Mouse (Mus musculus) kidney, postnatal 0 days (tissue): ENCODE results near the gene Ube2l6. TPM values are rescaled to one million over a fixed set of nuclear protein-coding genes. Genes with fewer than 3 reads are reported as not detected.

Source experiments
- ATAC-seq: fragments of 200-750 bp; cut with Nextera tagmentation; replicated peaks from 2 replicates; pipeline ENCODE4 v1.8.0; 2017; ENCODE audit warnings: low read depth, moderate number of reproducible peaks, moderate TSS enrichment, moderate library complexity; ENCODE audit not compliant: low FRiP score
- DNase-seq: peaks from one replicate; pipeline ENCODE4 v3.0.0-alpha.2; 2016; ENCODE audit warnings: low spot score
- H3K27ac ChIP-seq: fragments of 300-500 bp; sonication (generic); 2 replicates; pipeline ENCODE4 v1.5.1; 2014; ENCODE audit warnings: mild to moderate bottlenecking
- H3K27me3 ChIP-seq: fragments of 300-500 bp; sonication (generic); 2 replicates; pipeline ENCODE4 v1.6.1; 2014; ENCODE audit warnings: low read length, mixed read lengths; ENCODE audit not compliant: insufficient read depth
- H3K36me3 ChIP-seq: fragments of 300-500 bp; sonication (generic); 2 replicates; pipeline ENCODE4 v1.6.1; 2014; ENCODE audit warnings: low read length, mixed read lengths; ENCODE audit not compliant: insufficient read depth
- H3K4me1 ChIP-seq: fragments of 300-500 bp; sonication (generic); replicated peaks from 2 replicates; pipeline ENCODE4 v1.6.1; 2014; ENCODE audit warnings: antibody characterized with exemption, low read length, mixed read lengths; ENCODE audit not compliant: insufficient read depth
- H3K4me2 ChIP-seq: fragments of 300-500 bp; sonication (generic); 2 replicates; pipeline ENCODE4 v1.6.1; 2014; ENCODE audit warnings: mild to moderate bottlenecking, low read length, moderate library complexity, mixed read lengths
- H3K4me3 ChIP-seq: fragments of 300-500 bp; sonication (generic); replicated peaks from 2 replicates; pipeline ENCODE4 v1.5.1; 2014; ENCODE audit warnings: low read depth, low read length
- H3K9ac ChIP-seq: fragments of 300-500 bp; sonication (generic); 2 replicates; pipeline ENCODE4 v1.6.1; 2014; ENCODE audit warnings: low read depth, low read length
- H3K9me3 ChIP-seq: fragments of 300-500 bp; sonication (generic); replicated peaks from 2 replicates; pipeline ENCODE4 v1.6.1; 2016; ENCODE audit warnings: low read length, inconsistent platforms, mixed read lengths
- CTCF ChIP-seq: IDR thresholded peaks from 2 replicates; pipeline ENCODE4 v1.5.1; 2016; ENCODE audit warnings: antibody characterized with exemption, low read depth, mild to moderate bottlenecking, moderate library complexity
- WGBS: fragments of 180-500 bp; shearing (Covaris S2); extraction: QIAGEN DNeasy Blood & Tissue Kit; methylation state at CpG from one replicate; pipeline ENCODE4 v1.1.7; 2014; 5-methylcytosine and 5-hydroxymethylcytosine counted together
- polyA plus RNA-seq: library from polyadenylated mRNA; unstranded; fragments of >200 nt; fragmentation: Nextera tagmentation; extraction: Ambion mirVana; gene quantifications from 2 replicates; pipeline ENCODE4 v1.2.1, GENCODE M21; 2015

The Ube2l6 gene
- polyA plus RNA-seq, 1 experiment from 2014 or later: 33.9 TPM

DNA sequence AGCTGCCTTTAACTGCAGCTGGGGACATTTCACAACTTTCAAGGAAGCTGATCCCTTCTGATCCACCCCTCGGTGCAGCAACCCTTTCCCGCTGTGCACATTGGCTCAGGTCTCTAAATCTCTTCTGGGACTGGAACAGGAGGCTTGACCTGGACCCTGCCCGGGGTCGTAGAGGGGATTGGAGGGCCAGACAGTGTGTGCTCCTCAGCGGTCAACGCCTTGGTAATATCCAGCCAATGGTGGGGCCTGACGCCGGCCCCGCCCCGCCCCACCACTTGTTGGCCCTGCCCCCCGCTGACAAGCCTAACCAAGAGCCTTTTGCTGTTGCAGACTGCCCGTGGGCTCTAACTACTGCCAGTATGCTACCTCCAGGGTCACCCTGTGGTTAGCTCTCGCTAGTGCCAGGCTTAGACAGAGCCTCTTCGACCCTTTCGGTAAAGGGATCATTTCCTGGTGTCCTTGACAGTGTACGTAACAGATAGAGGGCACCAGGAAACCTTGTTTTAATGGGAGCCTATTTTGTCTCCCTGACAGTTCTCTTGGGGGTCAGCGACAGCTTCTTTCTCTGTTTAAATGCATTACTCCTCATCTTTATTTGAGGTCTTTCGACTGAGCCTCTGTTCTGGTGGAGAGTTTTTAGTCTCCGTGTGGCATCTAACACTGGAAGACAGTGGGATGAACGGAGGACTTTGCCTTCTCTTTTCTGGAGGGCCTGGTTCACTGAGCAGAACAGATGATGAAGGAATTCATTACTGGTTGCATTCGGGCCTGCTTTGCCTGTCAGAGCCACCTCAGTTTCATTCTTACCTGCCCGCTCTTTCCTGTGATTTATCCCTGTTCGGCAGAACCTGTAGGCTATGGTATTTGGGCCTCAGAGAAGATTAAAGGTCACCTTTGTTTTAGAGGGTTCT lies 52.8 kb downstream of the Ube2l6 start:
- Histone ChIP-seq H3K27ac (peak overlapping the region; percentile 60; the same call in 1 of the 2 replicates), H3K4me2 (peak overlapping the region; percentile 46), H3K27me3 (no peaks in the 10 kb centered on the region), H3K9ac (no peak overlapping the region), H3K4me1 (0 out of 2 replicates have a peak, but pooled peaks cover 5% of the 10 kb centered on the region), H3K9me3 (no peaks in the 10 kb centered on the region), H3K36me3 (peaks cover 5% of the 10 kb centered on the region; the same call in 1 of the 2 replicates), H3K4me3 (no peak overlapping the region)
- WGBS: 41% methylated on average over 23 of the region's 23 CpGs
- DNase-seq (peak; percentile 47), ATAC-seq (peak; percentile 90)
- no peak for TF ChIP-seq CTCF

DNA sequence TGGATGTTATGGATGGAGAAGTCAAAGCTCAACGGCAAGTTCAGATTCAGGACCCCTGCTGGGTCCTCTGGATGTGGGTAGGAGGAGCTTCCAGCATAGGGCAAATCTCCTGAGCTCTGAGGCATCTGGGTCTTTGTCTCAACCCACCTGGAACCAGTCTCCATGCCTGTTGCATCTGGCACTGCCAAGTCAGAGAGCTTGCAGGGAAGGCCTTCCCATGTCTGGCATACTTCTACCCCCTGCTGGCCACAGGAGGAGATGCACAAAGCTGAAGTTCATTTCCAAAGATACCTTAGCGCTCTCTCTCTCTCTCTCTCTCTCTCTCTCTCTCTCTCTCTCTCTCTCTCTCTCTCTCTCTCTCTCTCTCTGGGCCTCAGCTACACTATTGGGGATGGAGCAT lies 57.1 kb downstream of the Ube2l6 start:
- 57% methylated on average over 2 of the region's 2 CpGs for WGBS
- Histone ChIP-seq H3K9ac (no peak overlapping the region), H3K36me3 (peaks cover 3% of the 10 kb centered on the region; the same call in 1 of the 2 replicates)

DNA sequence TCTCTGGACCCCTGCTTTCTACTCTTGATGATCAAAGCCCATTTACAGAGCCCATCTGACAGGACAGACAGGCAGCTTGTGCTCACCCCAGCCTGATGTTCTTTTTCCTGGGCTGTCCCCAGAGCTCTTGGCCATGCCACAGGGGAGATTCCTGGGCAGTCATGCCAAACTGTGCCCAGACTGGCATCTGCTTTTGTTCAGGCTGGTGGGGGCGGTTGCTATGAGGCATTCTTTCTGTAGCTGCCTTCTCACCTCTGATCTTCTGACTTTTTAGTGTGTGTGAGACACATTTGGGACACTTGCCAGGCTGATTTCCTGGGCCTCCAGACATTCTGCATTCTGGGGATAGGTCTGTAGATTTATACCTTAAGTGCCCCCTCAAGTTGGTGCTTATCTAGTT lies 59.9 kb downstream of the Ube2l6 start:
- DNase-seq: no peak
- H3K4me3 ChIP-seq: no peak overlapping the region
- H3K9ac ChIP-seq: no peak overlapping the region
- no peak for TF ChIP-seq CTCF
- no peak overlapping the region for H3K27ac ChIP-seq
- H3K9me3 ChIP-seq: no peaks in the 10 kb centered on the region
- H3K4me2 ChIP-seq: no peak overlapping the region
- peaks cover 10% of the 10 kb centered on the region; the same call in 1 of the 2 replicates for H3K36me3 ChIP-seq
- 100% methylated on average over 1 of the region's 1 CpGs for WGBS
- no peaks in the 10 kb centered on the region for H3K27me3 ChIP-seq
- no peak for ATAC-seq
- no peaks in the 10 kb centered on the region for H3K4me1 ChIP-seq

More for the DNA sequence above, 57.1 kb downstream of the Ube2l6 start:
- H3K9me3 ChIP-seq: no peaks in the 10 kb centered on the region
- TF ChIP-seq CTCF: peak; percentile 94
- H3K4me2 ChIP-seq: no peak overlapping the region
- no peak overlapping the region for H3K4me3 ChIP-seq
- H3K27me3 ChIP-seq: no peaks in the 10 kb centered on the region
- ATAC-seq (peak; percentile 37; the same call in 1 of the 2 replicates), DNase-seq (peak; percentile 75)
- H3K27ac ChIP-seq: no peak overlapping the region
- 0 out of 2 replicates have a peak, but pooled peaks cover 5% of the 10 kb centered on the region for H3K4me1 ChIP-seq

Other genes with a start within 250 kb of the Ube2l6 start
- 35.0 and 37.4 TPM in 2 replicates for gene Ctnnd1, start 148.1 kb upstream of the Ube2l6 start, polyA plus RNA-seq
- gene Btbd18, start 139.7 kb upstream of the Ube2l6 start, polyA plus RNA-seq: 0.09 and 0.18 TPM in 2 replicates
- gene Selenoh, start 128.1 kb upstream of the Ube2l6 start, polyA plus RNA-seq: 243 and 244 TPM in 2 replicates
- gene Gm28635, start 120.8 kb upstream of the Ube2l6 start, polyA plus RNA-seq: not detected in 2 replicates
- gene Med19, start 120.4 kb upstream of the Ube2l6 start, polyA plus RNA-seq: 33.3 and 34.6 TPM in 2 replicates
- gene Tmx2, start 119.7 kb upstream of the Ube2l6 start, polyA plus RNA-seq: 189 and 199 TPM in 2 replicates
- 25.9 and 29.2 TPM in 2 replicates for gene Zdhhc5, start 83.6 kb upstream of the Ube2l6 start, polyA plus RNA-seq
- gene Clp1, start 71.5 kb upstream of the Ube2l6 start, polyA plus RNA-seq: 24.5 and 26.0 TPM in 2 replicates
- gene Ypel4, start 64.8 kb upstream of the Ube2l6 start, polyA plus RNA-seq: 4.1 TPM in 2 replicates
- gene Gm19426, start 55.2 kb upstream of the Ube2l6 start, polyA plus RNA-seq: 8.7 and 9.3 TPM in 2 replicates
- 140 and 156 TPM in 2 replicates for gene Serping1, start 23.4 kb upstream of the Ube2l6 start, polyA plus RNA-seq
- gene Smtnl1, start 23.8 kb downstream of the Ube2l6 start, polyA plus RNA-seq: 0.36 and 0.37 TPM in 2 replicates
- gene Timm10, start 28.2 kb downstream of the Ube2l6 start, polyA plus RNA-seq: 63.6 and 71.1 TPM in 2 replicates
- gene Slc43a1, start 40.0 kb downstream of the Ube2l6 start, polyA plus RNA-seq: 8.3 and 8.5 TPM in 2 replicates
- 1.1 and 1.3 TPM in 2 replicates for gene Rtn4rl2, start 87.9 kb downstream of the Ube2l6 start, polyA plus RNA-seq
- gene Slc43a3, start 137.8 kb downstream of the Ube2l6 start, polyA plus RNA-seq: 36.7 and 41.4 TPM in 2 replicates
- gene Prg2, start 181.6 kb downstream of the Ube2l6 start, polyA plus RNA-seq: not detected in 2 replicates
- not detected in 2 replicates for gene Prg3, start 189.4 kb downstream of the Ube2l6 start, polyA plus RNA-seq
- 167 and 194 TPM in 2 replicates for gene Ssrp1, start 238.4 kb downstream of the Ube2l6 start, polyA plus RNA-seq
- 0.14 and 0.40 TPM in 2 replicates for gene P2rx3, start 238.6 kb downstream of the Ube2l6 start, polyA plus RNA-seq
- 21.8 and 27.9 TPM in 2 replicates for gene Tnks1bp1, start 249.2 kb downstream of the Ube2l6 start, polyA plus RNA-seq